Mouse (Mus musculus) bone marrow, adult 2 months (tissue): ENCODE results near the gene Cab39. TPM values are rescaled to one million over a fixed set of nuclear protein-coding genes. Genes with fewer than 3 reads are reported as not detected.

Experiments used
- H3K27ac ChIP-seq: fragments of 200-500 bp; 2 replicates; pipeline ENCODE4 v1.5.1; 2012; ENCODE audit warnings: low read depth, mild to moderate bottlenecking, control low read depth, inconsistent platforms, low read length; ENCODE audit not compliant: control insufficient read depth, poor library complexity, insufficient read depth
- H3K4me1 ChIP-seq: fragments of 200-500 bp; 2 replicates; pipeline ENCODE4 v1.6.1; 2011; ENCODE audit warnings: low read length; ENCODE audit not compliant: control insufficient read depth, insufficient read depth
- H3K4me3 ChIP-seq: fragments of 200-500 bp; replicated peaks from 2 replicates; pipeline ENCODE3; 2011; ENCODE audit warnings: mild to moderate bottlenecking, low read depth, low read length, control low read depth; ENCODE audit not compliant: control insufficient read depth
- CTCF ChIP-seq: fragments of 200-500 bp; IDR thresholded peaks from 2 replicates; pipeline ENCODE4 v1.5.1; 2011; ENCODE audit warnings: low read length, control low read depth; ENCODE audit not compliant: control insufficient read depth, insufficient read depth
- POLR2A ChIP-seq: fragments of 200-500 bp; IDR thresholded peaks from 2 replicates; pipeline ENCODE4 v1.6.1; 2011; ENCODE audit warnings: low read depth, mild to moderate bottlenecking, control low read depth, low read length, borderline replicate concordance; ENCODE audit not compliant: control insufficient read depth
- WGBS: fragments of 180-500 bp; shearing (Covaris S2); methylation state at CpG from one replicate; pipeline ENCODE4 v1.1.7; 2018; 5-methylcytosine and 5-hydroxymethylcytosine counted together
- polyA plus RNA-seq: library from polyadenylated mRNA; stranded (reverse); fragments of >200 nt; gene quantifications from 2 replicates; pipeline ENCODE4 v1.2.4, GENCODE M21; 2011; ENCODE audit warnings: low replicate concordance; ENCODE audit not compliant: missing spikeins, insufficient read depth, insufficient read length

Gene Cab39
- 22.7 and 25.7 TPM in 2 replicates for polyA plus RNA-seq

DNA sequence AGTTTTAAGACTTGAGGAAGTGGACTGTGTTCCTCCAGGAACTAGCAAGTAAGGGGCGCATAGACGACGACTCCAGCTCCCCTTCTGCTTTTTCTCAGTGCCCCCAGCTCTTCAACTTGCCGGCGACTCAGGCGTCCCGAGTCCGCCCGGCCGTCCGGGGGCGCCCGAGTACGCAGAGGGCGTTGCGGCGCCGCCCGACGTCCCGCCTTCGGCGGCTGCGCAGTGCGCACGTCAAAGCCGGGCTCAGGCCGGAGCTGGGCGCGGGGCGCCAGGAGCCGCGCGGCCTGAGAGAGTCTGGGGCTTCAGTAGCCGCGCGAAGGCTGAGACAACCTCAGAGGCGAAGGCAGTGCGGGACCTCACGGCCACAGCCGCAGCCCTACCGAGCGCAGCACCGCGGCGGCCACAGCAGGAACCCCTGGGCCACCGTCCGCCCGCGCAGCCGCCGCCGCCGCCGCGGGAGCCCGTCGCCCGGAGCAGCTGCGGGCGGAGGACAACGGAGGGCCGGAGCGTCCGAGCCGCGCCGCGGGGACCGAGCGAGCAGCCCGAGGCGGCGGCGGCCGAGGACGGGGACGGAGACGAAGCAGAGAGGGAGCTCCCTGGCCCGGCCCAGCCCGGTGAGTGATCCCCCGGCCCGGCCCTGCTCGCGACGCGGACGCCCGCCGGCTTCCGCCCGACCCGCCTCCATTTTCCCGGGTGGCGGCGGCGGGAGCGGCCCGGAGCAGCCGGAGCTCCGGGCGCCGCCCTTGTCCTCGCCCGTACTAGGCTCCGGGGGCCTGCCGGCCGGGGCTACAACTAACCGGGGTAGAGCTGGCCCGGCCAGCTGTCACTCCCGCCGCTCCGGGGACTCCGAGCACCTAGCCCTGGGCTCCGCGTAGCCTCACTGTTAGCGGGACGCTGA, at the start of gene Cab39:
Gene Cab39 (plus strand): TSS at position 234 of the 898 bp plus-strand sequence.
- Histone ChIP-seq H3K4me3 (peak within 1 kb of the TSS; percentile 70), H3K4me1 (peaks cover 1% of the 10 kb centered on the region; the same call in 1 of the 2 replicates), H3K27ac (peak within 1 kb of the TSS; percentile 99)
- peak; percentile 52; the same call in 1 of the 2 replicates for TF ChIP-seq CTCF
- peak; percentile 89; the same call in 1 of the 2 replicates for TF ChIP-seq POLR2A
- WGBS: under 1% methylated on average over 118 of the region's 118 CpGs

DNA sequence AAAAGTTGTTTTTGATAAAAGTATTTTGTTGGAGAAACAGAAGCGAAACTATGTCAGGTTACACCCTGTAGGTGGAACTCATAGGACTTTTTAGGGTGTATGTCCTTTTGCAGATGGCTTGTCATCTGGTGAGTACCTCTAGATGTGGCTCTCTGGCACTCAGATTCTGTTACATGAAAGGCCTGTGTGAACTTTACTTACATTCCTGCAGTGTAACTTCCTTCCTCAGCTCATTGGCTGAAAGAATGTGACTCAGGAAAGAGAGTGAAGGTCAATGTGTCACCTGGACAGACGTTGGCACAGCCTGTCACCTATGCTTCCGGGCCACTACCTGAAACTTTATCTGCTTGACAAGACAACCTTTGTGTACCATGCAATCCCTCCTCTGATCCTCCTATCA, 48.7 kb upstream of the Cab39 start:
- TF ChIP-seq POLR2A: no peak
- TF ChIP-seq CTCF: no peak
- no peak overlapping the region for H3K4me3 ChIP-seq
- 69% methylated on average over 3 of the region's 3 CpGs for WGBS

DNA sequence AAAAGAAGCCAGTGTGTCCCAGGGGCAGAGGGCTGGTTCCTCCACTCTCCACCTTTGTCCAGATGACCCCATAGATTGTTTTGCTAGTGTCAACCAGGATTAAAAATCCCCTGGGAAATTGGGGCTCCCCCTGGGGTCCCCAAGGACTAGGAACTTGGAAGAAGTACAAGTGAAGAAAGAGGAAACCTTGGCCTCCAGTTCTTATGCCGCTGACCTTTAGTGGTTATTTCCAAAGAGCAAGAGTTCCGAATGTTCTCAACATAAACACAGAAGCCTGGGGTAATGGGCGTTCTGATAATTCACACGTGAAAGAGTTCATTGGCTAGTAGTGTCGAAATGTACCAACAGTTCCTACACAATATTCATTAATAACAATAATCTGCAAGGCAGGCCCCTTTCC, 46.7 kb upstream of the Cab39 start:
- Histone ChIP-seq H3K4me1 (peaks cover 5% of the 10 kb centered on the region), H3K4me3 (no peak overlapping the region), H3K27ac (no peak overlapping the region)
- WGBS: 43% methylated on average over 5 of the region's 5 CpGs
- TF ChIP-seq POLR2A (no peak), CTCF (no peak)

More for the DNA sequence above, 48.7 kb upstream of the Cab39 start:
- Histone ChIP-seq H3K27ac (no peak overlapping the region), H3K4me1 (peaks cover 2% of the 10 kb centered on the region; the same call in 1 of the 2 replicates)

DNA sequence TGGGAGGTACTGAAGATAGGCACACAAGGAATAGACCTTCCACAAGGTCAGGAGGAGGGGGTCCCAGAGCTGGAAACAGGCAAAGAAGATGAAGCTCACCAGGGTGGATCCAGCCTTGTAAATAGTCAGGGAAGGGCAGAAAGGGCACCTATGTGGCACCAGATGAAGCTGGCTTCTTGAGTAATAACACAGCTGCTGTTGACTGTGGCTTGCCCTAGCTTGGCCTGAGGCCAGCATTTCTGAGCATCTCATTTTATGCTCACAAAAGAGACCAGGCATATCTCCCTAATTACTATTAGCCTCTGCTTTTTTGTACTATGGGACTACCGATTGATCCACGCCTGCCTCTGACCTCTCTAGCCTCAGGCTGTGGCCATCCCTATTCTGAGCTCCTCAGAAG, 43.4 kb upstream of the Cab39 start:
- Histone ChIP-seq H3K27ac (no peak overlapping the region), H3K4me1 (peaks cover 8% of the 10 kb centered on the region)
- 84% methylated on average over 2 of the region's 2 CpGs for WGBS

DNA sequence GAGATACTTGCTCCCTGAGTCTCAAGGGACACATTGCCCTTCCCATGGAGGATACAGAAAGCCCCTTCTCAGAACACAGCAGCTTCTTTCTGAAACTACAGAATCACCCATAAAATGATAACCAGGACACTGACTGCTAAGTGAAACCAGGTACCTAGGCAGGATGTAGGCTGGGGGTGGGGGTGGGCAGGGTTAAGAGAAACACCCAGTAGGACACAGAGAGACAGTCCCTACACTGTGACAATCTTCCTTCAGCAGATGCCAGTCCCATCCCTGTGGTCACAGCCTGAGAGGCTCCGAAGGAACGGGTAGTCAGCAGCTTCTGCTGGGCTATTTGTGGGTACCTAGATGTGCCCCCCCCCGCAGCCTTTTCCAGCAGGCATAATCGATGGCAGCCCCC, 42.6 kb upstream of the Cab39 start:
- H3K4me3 ChIP-seq: no peak overlapping the region
- peaks cover 8% of the 10 kb centered on the region for H3K4me1 ChIP-seq

More for the DNA sequence above, 43.4 kb upstream of the Cab39 start:
- H3K4me3 ChIP-seq: no peak overlapping the region
- TF ChIP-seq POLR2A (no peak), CTCF (no peak)

DNA sequence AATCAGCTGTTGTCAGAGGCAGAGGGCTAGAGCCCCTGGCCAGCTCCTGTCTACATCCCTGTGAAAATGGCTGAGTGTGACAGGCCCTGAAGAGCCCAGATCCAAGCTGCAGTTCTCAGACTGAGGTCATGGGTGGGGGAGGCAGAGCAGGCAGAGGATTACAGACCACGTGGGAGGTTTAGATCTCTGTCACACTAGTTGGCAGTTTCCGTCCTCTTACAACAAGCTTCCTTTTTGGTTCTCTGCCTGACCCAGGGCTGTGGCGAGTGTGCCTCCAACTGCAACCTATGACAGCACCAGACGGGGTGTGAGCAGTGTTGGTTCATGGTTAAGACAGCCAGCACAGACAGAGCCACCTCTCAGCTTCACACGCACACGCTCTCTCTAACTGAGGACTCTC, 41.7 kb upstream of the Cab39 start:
- Histone ChIP-seq H3K27ac (peak overlapping the region; percentile 76), H3K4me3 (no peak overlapping the region), H3K4me1 (peaks cover 8% of the 10 kb centered on the region)
- 8% methylated on average over 6 of the region's 6 CpGs for WGBS
- TF ChIP-seq CTCF (no peak; the same call in 1 of the 2 replicates), POLR2A (no peak)

More for the DNA sequence above, 42.6 kb upstream of the Cab39 start:
- WGBS: 32% methylated on average over 4 of the region's 4 CpGs
- TF ChIP-seq POLR2A (no peak), CTCF (no peak)
- peak overlapping the region; percentile 76 for H3K27ac ChIP-seq

DNA sequence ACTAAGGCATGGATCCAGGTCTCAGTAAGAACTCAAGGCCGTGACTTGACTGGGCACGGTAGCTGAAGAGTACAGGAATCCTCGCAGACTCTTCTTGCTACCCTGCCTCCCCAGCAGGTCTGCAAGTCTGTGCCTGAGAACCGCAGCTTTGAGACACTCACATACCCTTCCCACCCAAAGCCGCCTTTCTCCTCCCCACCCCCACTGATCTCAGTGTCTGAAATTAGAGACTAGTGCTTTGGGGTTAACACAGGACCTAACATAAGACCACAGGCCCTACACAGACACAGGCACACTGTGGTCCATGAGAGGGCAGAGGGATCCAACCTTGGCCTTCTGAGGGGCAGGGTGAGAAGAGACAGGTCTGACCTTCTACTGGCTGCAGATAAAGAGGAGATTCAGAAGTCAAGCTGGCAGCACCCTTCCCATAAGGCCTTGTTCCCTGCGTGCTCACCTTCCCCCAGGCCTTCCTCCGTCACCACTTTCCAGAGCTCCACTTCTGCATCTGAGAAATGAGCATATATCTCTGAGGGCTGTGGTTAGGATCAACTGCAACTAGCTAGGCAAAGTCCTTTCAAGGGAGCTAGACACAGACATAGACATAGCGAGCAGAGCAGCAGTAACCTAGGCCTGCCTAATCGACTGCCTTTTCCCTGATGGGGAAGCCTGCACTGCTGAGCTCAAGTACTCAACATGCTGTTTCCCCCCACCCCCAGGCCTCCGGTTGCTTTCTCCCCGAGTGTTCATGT, 41.1 kb upstream of the Cab39 start:
- Histone ChIP-seq H3K4me1 (peaks cover 8% of the 10 kb centered on the region), H3K4me3 (no peak overlapping the region), H3K27ac (peak overlapping the region; percentile 76)
- TF ChIP-seq CTCF (no peak), POLR2A (no peak)
- WGBS: 39% methylated on average over 11 of the region's 11 CpGs
